ENCODE assay signal across 24 mouse cellular contexts in the genomic region with DNA sequence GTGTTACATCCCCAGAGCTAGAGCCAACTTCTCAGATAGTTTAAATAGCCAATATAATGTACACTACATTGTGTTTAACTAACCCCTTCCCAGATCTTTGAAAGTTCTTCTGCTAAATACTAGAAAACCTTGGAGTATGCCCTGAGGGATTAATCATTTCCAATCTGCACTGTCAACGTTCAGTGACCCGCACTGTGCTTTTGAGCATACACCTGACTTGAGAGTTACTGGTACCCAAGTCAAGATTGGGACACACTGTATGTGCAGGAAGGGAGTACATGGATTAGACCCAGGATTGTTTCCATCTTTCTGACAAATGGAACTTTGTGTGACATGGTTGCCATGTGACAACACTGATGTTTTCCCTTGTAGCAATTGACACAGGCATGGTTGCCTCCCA. TPM values are rescaled to one million over a fixed set of nuclear protein-coding genes. Genes with fewer than 3 reads are reported as not detected.
DNase-seq lines count a peak whose midpoint lies in the region; ATAC-seq lines count a peak whose summit lies in the region.
"Had no signal": no experiment of that assay in that cellular context is flagged by ENCODE, and none has a peak within 500 bp of the region (broad histone marks: within the 10 kb centered on the region; RNA-seq: fewer than 3 reads in every experiment).

No protein-coding gene starts in this region.

- H3K9me3 ChIP-seq in liver, embryonic 15.5 days (replicated peaks): no peaks in the 10 kb centered on the region
- H3K9me3 ChIP-seq in liver, embryonic 11.5 days (ENCODE audit: control insufficient read depth, low read length): no peaks in the 10 kb centered on the region
- H3K9me3 ChIP-seq: embryonic facial prominence, embryonic 10.5 days; embryonic facial prominence, embryonic 13.5 days; forebrain, embryonic 12.5 days; forebrain, embryonic 15.5 days; heart, embryonic 10.5 days; heart, embryonic 13.5 days; hindbrain, embryonic 12.5 days; hindbrain, embryonic 15.5 days had no signal

- 70% methylated on average over 2 of the region's 2 CpGs for WGBS in liver, embryonic 15.5 days (ENCODE audit: insufficient replicate concordance)
- WGBS in liver, embryonic 11.5 days: 81% methylated on average over 2 of the region's 2 CpGs

- peak; percentile 62 for ATAC-seq in liver, embryonic 15.5 days (ENCODE audit: insufficient read depth)
- ATAC-seq in liver, embryonic 11.5 days (replicated peaks; ENCODE audit: low FRiP score): no peak
- ATAC-seq: CD4-positive, CD25-positive, alpha-beta regulatory T cell, adult 4 months; forebrain, embryonic 15.5 days had no signal

- H3K27ac ChIP-seq in liver, embryonic 15.5 days (replicated peaks): no peak overlapping the region
- H3K27ac ChIP-seq in liver, embryonic 11.5 days (ENCODE audit: low read depth, low read length): no peak overlapping the region
- H3K27ac ChIP-seq: embryonic facial prominence, embryonic 10.5 days; embryonic facial prominence, embryonic 13.5 days; forebrain, embryonic 12.5 days; forebrain, embryonic 15.5 days; heart, adult 2 months; heart, embryonic 10.5 days; heart, embryonic 13.5 days; hindbrain, embryonic 12.5 days; hindbrain, embryonic 15.5 days had no signal

- no peaks in the 10 kb centered on the region for H3K27me3 ChIP-seq in liver, embryonic 15.5 days
- no peaks in the 10 kb centered on the region for H3K27me3 ChIP-seq in liver, embryonic 11.5 days (replicated peaks; ENCODE audit: control insufficient read depth, insufficient read depth, low read length)
- H3K27me3 ChIP-seq: embryonic facial prominence, embryonic 13.5 days; forebrain, embryonic 12.5 days; forebrain, embryonic 15.5 days; heart, embryonic 13.5 days; hindbrain, embryonic 12.5 days; hindbrain, embryonic 15.5 days had no signal

- H3K36me3 ChIP-seq in liver, embryonic 15.5 days (replicated peaks): no peaks in the 10 kb centered on the region
- H3K36me3 ChIP-seq in liver, embryonic 11.5 days (ENCODE audit: control insufficient read depth, insufficient read depth, low read length): no peaks in the 10 kb centered on the region
- H3K36me3 ChIP-seq: embryonic facial prominence, embryonic 10.5 days; embryonic facial prominence, embryonic 13.5 days; forebrain, embryonic 12.5 days; forebrain, embryonic 15.5 days; heart, embryonic 10.5 days; heart, embryonic 13.5 days; hindbrain, embryonic 12.5 days; hindbrain, embryonic 15.5 days had no signal

- DNase-seq in kidney, adult 9 months: peak; percentile 22
- no peak for DNase-seq in kidney, postnatal 4 days
- DNase-seq in liver, embryonic 11.5 days (ENCODE audit: low spot score): no peak
- peak; percentile 4 for DNase-seq in yolk sac, embryonic 10.5 days (ENCODE audit: low spot score)
- no peak for DNase-seq in embryo, embryonic 11 days
- DNase-seq: adrenal gland, adult 2 months; adrenal gland, postnatal 14 days; cerebellum, adult 11 months; cerebellum, adult 2 months; cerebellum, adult 9-11 months; cerebellum, postnatal 25 days; gastrocnemius, postnatal 25 days; heart, adult 2 months had no signal

- 0 out of 2 replicates have a peak, but pooled peaks cover 4% of the 10 kb centered on the region for H3K4me1 ChIP-seq in liver, embryonic 15.5 days (replicated peaks)
- no peaks in the 10 kb centered on the region for H3K4me1 ChIP-seq in liver, embryonic 11.5 days (replicated peaks; ENCODE audit: control insufficient read depth, insufficient read depth, low read length)
- H3K4me1 ChIP-seq: embryonic facial prominence, embryonic 10.5 days; forebrain, embryonic 15.5 days; heart, embryonic 10.5 days; heart, embryonic 13.5 days; hindbrain, embryonic 15.5 days had no signal

- no peak overlapping the region for H3K4me3 ChIP-seq in liver, embryonic 15.5 days (replicated peaks)
- H3K4me3 ChIP-seq in liver, embryonic 11.5 days (ENCODE audit: low read depth, low read length): no peak overlapping the region
- H3K4me3 ChIP-seq: embryonic facial prominence, embryonic 10.5 days; embryonic facial prominence, embryonic 13.5 days; erythroblast, embryonic 14.5 days; forebrain, embryonic 12.5 days; forebrain, embryonic 15.5 days; heart, adult 2 months; heart, embryonic 10.5 days; heart, embryonic 13.5 days; hindbrain, embryonic 12.5 days; hindbrain, embryonic 15.5 days had no signal

- H3K9ac ChIP-seq in liver, embryonic 15.5 days: no peak overlapping the region
- H3K9ac ChIP-seq in liver, embryonic 11.5 days (ENCODE audit: low read depth, low read length): no peak overlapping the region
- H3K9ac ChIP-seq: embryonic facial prominence, embryonic 13.5 days; forebrain, embryonic 12.5 days; forebrain, embryonic 15.5 days; heart, embryonic 13.5 days; hindbrain, embryonic 12.5 days; hindbrain, embryonic 15.5 days had no signal

- H3K4me2 ChIP-seq in liver, embryonic 15.5 days: peak overlapping the region; percentile 15; the same call in 1 of the 2 replicates
- no peak overlapping the region for H3K4me2 ChIP-seq in liver, embryonic 11.5 days
- H3K4me2 ChIP-seq: embryonic facial prominence, embryonic 13.5 days; forebrain, embryonic 12.5 days; forebrain, embryonic 15.5 days; heart, embryonic 13.5 days; hindbrain, embryonic 12.5 days; hindbrain, embryonic 15.5 days had no signal

RNA-seq across cellular contexts. Expression of a gene that starts 33.5 kb away (rescaled TPM):
- 6.0 and 8.0 TPM in 2 replicates for polyA plus RNA-seq in liver, embryonic 15.5 days (2015; fragmentation: Nextera tagmentation; extraction: Ambion mirVana)
- 3.3 and 4.3 TPM in 2 replicates for polyA plus RNA-seq in liver, embryonic 11.5 days (2014; fragmentation: Nextera tagmentation; extraction: Ambion mirVana)

Comparison
In these comparisons a context has a peak if more than half of its experiments do, and no peak if none do; other contexts are left out.
1. DNase-seq: peak in kidney, adult 9 months (single experiment) and yolk sac, embryonic 10.5 days (single experiment); none in kidney, postnatal 4 days (0 of 2), liver, embryonic 11.5 days (single experiment) and embryo, embryonic 11 days (single experiment).